Mouse (Mus musculus) NIH3T3 (cell line): ENCODE data around the gene Fam120c.

ENCODE experiments used
- DNase-seq: peaks from one replicate; pipeline ENCODE4 v3.0.0-alpha.2; 2012; ENCODE audit warnings: low read depth

Fam120c gene

DNA sequence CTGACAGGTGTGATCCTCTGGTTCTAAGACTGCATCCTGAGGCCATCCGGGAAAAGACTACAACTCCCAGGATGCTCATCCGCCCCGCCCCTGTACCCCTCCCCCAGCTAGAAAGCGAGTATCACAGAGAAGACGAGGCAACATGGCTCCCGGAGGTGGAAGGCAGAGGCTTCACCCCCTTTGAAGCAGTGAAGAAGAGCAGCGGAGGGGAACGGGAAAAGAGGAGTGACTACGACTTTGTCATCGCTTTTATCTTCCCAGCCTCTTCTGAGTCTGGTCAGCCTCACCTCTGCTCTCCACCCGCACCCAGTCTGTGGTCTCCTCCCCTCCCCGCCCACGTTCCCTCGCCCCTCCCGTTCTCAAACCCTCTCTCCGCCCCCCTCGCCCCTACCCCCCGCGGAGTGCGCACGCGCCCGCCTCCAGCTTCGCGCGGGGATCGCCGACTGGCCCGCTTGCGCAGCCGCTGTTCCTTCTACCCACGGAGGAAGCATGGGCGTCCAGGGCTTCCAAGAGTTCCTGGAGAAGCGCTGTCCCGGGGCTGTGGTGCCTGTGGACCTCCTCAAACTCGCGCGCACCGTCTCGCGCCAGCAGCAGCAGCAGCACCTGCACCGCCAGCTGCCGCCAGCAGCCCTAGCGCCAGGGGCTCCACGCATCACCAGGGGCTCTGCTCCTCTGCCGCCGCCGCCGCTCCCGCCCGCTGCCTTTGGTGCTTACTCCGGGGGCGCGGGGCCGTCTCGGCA, at the start of gene Fam120c:
Gene Fam120c (plus strand): TSS at position 415 of the 740 bp plus-strand sequence.
- DNase-seq = peak; percentile 89

DNA sequence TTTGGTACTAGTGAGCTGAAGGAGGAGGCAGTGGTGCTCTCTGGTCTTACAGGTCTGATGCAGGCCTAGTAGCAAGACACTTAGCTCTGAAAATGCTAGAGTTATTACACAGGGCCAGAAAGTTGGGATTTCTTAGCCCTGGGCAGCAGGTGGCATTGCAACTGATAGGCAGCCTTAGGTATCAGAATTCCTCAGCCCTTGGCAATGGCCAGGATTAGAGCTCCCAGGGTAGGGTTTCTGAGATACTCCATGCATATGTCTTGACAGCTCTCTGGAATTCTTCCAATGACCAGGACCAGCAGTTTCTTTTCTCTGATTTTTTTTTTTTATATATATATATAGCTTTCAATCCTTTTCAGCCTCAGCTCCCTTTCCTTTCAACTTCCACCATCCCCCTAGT, 45.6 kb upstream of the Fam120c start:
- DNase-seq = no peak

DNA sequence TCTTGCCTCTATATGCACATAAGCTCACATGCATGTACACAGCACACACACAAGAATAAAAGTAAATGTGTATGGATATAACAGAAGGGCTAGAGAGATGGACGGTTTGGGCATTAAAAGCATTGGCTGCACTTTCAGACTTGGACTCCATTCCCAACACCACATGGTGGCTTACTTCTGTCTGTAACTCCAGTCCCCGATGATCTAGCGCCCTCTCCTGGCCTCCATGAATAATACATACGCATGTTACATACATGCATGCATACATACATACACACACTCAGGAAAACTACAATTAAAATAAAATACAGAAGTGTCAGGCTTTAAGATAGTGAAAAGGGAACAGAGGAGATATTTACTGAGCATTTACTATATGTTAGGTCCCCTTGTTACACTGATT, 30.2 kb upstream of the Fam120c start:
- peak; percentile 9 for DNase-seq

DNA sequence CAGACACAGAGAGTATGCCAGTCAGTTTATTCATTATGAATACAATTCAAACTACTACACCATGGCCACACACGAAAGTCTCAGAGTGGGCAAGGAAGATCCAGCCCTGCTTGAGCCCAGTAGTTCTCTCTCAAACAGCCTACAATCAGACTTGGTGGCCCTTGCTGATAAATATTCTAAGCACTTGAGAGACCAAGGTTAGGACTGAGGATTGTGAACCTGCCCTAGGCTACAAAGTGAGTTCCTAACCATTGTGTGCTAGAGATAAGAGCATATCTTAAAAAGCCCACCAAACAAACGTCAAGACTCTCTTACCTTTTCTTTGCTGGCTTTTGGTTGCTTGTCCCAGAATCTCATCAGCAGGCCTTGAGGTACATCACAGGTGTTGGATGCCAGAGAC, 10.4 kb upstream of the Fam120c start:
- no peak for DNase-seq

DNA sequence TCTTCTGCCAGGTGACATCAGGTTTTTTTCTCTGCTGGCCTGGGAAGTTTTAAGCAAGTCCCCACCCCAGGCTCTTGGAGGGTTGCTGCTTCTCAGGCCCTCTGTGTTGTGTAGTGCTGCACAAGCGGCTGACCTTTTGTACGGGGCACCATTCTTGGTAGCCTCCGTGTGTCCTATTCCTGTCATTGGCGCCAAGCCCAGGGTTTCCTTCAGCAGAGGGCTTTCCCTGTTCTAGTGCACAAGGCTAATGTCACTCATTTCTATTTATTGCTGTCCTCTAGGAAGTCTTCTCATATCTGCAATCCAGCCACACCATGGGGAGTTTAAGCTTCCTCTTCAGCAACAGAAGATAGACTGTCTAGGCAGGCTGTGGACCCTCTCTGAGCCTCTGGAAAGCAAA, 6.2 kb upstream of the Fam120c start:
- no peak for DNase-seq

GRCm38 (mm10) chrX:151344501-151344984, 568 bp downstream of the Fam120c start:
- DNase-seq = peak; percentile 41

- DNase-seq = peak; percentile 58
Observed at GRCm38 (mm10) chrX:151345333-151346125, 1.6 kb downstream of the Fam120c start.

DNA sequence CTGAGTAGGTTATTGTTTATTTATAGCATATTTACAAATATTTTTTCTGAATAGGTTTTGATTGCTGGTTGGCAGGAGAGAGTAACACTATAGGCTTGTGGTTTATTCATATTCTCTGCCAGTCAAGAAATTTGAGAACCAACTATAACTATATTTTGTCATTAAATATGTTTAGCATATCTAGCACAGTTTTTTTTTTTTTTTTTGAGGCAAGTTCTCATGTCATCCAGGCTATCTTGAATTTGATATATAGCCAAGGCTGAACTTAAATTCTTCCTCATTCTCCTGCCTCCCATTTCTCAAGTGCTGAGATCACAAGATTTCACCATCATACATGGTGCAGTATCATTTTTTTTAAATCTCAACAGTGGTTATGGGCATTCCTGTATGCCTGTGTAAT, 3.3 kb downstream of the Fam120c start:
- no peak for DNase-seq

GRCm38 (mm10) chrX:151349322-151349721, 5.3 kb downstream of the Fam120c start:
- peak; percentile 78 for DNase-seq

- no peak for DNase-seq
Observed at GRCm38 (mm10) chrX:151418801-151419200, 74.8 kb downstream of the Fam120c start.

- no peak for DNase-seq
Observed at GRCm38 (mm10) chrX:151420791-151421190, 76.8 kb downstream of the Fam120c start.

DNA sequence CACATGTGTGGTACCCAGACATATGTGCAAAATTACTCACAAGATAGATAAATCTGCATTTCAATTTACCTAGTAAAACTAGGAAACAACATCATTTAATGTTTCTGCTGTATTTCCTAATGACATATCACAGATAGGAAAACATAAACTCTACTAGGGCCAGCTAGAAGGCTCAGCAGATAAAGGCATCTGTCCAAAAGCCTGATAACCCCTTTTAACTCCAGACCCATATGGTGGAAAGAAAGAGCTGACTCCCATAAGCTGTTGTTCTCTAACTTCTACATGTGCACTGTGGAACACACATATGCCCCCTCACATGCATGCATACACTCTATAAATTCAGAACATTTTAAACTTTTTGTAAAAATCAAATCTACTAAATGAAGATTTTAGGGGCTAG, 99.7 kb downstream of the Fam120c start:
- DNase-seq = no peak

DNA sequence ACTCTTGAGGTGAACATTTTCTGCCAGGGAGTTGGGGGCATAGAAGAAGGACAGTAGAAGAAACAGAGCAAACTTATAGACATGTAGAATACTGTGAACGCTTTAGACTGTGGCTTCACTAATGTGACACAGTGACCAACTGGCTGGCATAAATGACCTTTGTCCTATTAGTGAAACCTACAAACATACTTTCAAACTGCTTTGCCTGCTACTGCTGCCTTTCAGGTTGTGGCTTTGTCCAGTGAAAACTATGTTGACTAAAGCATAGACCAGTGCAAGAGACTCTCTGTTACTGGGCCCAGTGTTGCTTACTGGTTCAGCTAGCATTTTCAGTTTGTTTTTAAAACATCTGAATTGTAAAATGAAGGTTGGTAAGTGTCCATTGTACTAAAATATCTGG, 100.2 kb downstream of the Fam120c start:
- no peak for DNase-seq

GRCm38 (mm10) chrX:151488128-151488527, 144.2 kb downstream of the Fam120c start:
- DNase-seq = no peak

GRCm38 (mm10) chrX:151493269-151493668, 149.3 kb downstream of the Fam120c start:
- peak; percentile 2 for DNase-seq

GRCm38 (mm10) chrX:151496596-151496995, 152.6 kb downstream of the Fam120c start:
- DNase-seq = no peak

- no peak for DNase-seq
Observed at GRCm38 (mm10) chrX:151508536-151508935, 164.6 kb downstream of the Fam120c start.

GRCm38 (mm10) chrX:151509906-151510305, 165.9 kb downstream of the Fam120c start:
- no peak for DNase-seq

DNA sequence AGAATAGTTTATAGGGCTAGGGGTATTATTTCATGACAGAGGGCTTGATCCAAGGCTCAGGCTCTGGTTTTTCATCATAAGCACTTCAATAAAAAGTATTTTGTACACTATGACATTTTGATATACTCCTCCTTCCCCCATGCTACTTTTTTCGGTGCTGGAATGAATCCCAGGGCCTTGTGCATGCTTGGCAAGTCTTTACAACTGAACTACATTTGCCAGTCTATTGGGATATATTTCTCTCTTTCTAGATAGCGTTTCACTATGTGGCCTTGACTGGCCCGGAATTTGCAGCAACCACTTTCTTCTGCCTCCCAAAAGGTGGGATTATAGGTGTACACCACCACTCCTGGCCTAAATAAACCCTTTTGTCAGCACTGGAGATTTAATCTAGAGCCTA, 169.1 kb downstream of the Fam120c start:
- no peak for DNase-seq

- no peak for DNase-seq
Observed at GRCm38 (mm10) chrX:151513694-151514093, 169.7 kb downstream of the Fam120c start.

GRCm38 (mm10) chrX:151518181-151518580, 174.2 kb downstream of the Fam120c start:
- no peak for DNase-seq

DNA sequence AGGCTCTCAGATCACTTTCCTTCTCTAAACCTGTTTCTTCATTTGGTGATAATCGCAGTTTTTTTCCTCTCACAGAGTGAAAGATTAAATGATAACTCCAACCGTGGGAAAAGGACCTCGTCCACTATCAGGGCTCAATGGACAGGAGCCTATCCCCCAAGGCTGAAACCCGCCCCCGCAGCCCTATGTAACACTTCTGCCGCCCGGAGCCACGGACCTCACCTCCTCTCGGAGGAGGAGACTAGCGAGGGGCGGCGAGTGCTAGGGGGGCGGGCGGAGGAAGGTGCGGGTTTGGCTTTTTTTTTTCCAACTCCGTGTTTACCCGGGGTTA, 176.1 kb downstream of the Fam120c start:
- no peak for DNase-seq
